Mouse (Mus musculus) hindbrain, embryonic 12.5 days (tissue): ENCODE measurements at regions not wholly inside any gene's neighbourhood (a gene's known extent, or its start where the extent isn't known, plus 50 kb on each side); places are given as distances from the start of the nearest gene placed in this dataset.

Experiments used
- ATAC-seq: fragments of 200-750 bp; cut with Nextera tagmentation; 2 replicates; pipeline ENCODE4 v1.8.0; 2017; ENCODE audit warnings: moderate TSS enrichment; ENCODE audit not compliant: low FRiP score
- H3K27ac ChIP-seq: fragments of 300-500 bp; sonication (generic); 2 replicates; pipeline ENCODE4 v1.5.1; 2016; ENCODE audit warnings: mild to moderate bottlenecking
- H3K27me3 ChIP-seq: fragments of 300-500 bp; sonication (generic); 2 replicates; pipeline ENCODE4 v1.6.1; 2016; ENCODE audit warnings: mild to moderate bottlenecking
- H3K36me3 ChIP-seq: fragments of 300-500 bp; sonication (generic); 2 replicates; pipeline ENCODE4 v1.6.1; 2016; ENCODE audit warnings: mild to moderate bottlenecking
- H3K4me1 ChIP-seq: fragments of 300-500 bp; sonication (generic); 2 replicates; pipeline ENCODE4 v1.6.1; 2016
- H3K4me2 ChIP-seq: fragments of 300-500 bp; sonication (generic); replicated peaks from 2 replicates; pipeline ENCODE4 v1.6.1; 2016; ENCODE audit warnings: mild to moderate bottlenecking
- H3K4me3 ChIP-seq: fragments of 300-500 bp; sonication (generic); 2 replicates; pipeline ENCODE4 v1.5.1; 2016; ENCODE audit warnings: mild to moderate bottlenecking
- H3K9ac ChIP-seq: fragments of 300-500 bp; sonication (generic); 2 replicates; pipeline ENCODE4 v1.6.1; 2016; ENCODE audit warnings: mild to moderate bottlenecking, moderate library complexity
- H3K9me3 ChIP-seq: fragments of 300-500 bp; sonication (generic); replicated peaks from 2 replicates; pipeline ENCODE4 v1.6.1; 2016; ENCODE audit warnings: mild to moderate bottlenecking
- WGBS: fragments of 180-500 bp; shearing (Covaris S2); methylation state at CpG from one replicate; pipeline ENCODE4 v1.1.7; 2016; 5-methylcytosine and 5-hydroxymethylcytosine counted together

DNA sequence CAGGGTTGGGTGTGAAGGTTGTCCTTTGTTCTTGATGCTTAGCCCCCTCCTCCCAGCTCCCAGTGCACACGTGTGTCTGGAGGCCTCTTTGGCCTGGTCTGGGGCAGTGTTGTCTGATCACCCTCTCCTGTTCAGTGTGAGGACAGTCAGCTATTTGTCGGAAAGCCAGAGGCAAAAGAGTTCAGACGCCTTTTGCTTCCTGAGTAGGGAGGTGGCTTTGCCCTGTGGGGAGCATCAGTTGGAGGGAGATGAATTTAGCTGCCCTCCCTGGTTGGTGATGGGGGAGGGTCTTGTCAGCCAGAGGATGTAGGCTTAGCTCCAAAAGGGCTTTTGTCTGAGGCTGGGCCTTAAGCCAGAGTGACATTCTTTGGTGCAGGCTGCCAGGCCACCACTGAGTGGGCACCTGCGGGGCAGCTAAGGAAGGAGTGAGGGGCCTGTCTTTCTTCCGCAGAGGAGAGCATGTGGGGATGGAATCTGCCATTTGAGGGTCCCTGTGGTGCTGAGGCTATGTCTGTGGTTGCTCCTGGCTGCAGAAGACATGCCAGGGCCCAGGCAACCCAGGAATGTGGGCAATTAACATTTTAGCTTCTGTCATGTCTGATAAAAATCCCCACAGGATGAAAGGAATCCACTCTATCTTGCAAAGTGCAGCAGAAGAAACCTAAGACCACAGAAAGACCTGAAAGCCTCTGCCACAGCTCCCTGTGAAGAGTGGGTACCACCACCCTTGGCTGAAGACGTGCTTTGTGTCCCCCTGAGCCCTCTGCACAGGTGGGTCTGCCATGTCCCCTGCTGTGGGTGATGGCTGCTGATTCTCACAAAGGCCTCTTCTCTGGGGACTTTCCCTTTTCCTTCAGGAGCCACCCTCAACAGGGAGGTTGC, 265.6 kb downstream of the Gm49356 start:
- H3K36me3 ChIP-seq = no peaks in the 10 kb centered on the region
- WGBS = 10% methylated on average over 6 of the region's 6 CpGs
- H3K4me2 ChIP-seq = no peak overlapping the region; the same call in 1 of the 2 replicates
- H3K4me3 ChIP-seq = no peak overlapping the region
- H3K9me3 ChIP-seq = no peaks in the 10 kb centered on the region
- peak; percentile 89 for ATAC-seq
- no peak overlapping the region for H3K9ac ChIP-seq
- H3K4me1 ChIP-seq = peaks cover 15% of the 10 kb centered on the region
- peak overlapping the region; percentile 62 for H3K27ac ChIP-seq
- 0 out of 2 replicates have a peak, but pooled peaks cover 3% of the 10 kb centered on the region for H3K27me3 ChIP-seq

DNA sequence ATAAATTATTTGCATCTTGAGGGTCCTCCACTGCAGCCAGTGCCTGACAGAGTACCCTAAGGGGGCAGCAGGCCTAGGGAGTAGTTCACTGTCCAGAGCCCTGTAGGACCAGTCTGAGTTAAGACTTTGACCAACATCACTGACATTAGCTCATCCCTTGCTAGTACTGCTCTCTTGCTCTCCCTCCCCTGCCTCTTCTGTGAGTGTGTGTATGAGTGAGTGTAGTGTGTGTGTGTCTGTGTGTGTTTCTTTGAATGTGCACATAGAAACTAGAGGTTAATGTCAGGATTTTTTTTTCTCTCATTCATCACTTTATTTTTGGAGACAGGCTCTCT, 266.2 kb downstream of the Gm49356 start:
- Histone ChIP-seq H3K4me3 (no peak overlapping the region), H3K27ac (peak overlapping the region; percentile 55; the same call in 1 of the 2 replicates), H3K27me3 (0 out of 2 replicates have a peak, but pooled peaks cover 3% of the 10 kb centered on the region), H3K36me3 (no peaks in the 10 kb centered on the region), H3K4me2 (no peak overlapping the region; the same call in 1 of the 2 replicates), H3K9me3 (no peaks in the 10 kb centered on the region), H3K4me1 (peaks cover 15% of the 10 kb centered on the region), H3K9ac (no peak overlapping the region)
- ATAC-seq = no peak

DNA sequence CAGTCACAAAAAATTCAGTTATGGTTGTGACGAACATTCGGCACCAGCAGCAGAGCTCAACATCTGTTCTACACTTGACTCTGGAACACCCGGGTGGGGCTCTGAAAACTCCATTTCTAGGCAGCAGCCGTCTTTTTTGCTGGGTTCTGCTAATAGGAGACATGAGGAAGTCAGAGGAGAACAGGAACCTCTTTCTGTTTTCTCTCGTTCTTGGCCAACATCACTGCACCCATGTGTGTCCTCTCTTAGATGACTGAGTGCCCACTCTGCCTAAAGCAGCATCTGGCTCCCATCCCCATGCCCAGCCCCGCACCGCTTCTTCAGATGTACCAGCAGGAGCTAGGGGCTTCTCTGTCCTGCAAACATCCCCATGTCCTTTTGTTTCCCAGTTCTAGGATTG, 267.2 kb downstream of the Gm49356 start:
- H3K9ac ChIP-seq = no peak overlapping the region
- H3K4me3 ChIP-seq = no peak overlapping the region
- no peak overlapping the region for H3K27ac ChIP-seq
- WGBS = 87% methylated on average over 7 of the region's 7 CpGs
- 0 out of 2 replicates have a peak, but pooled peaks cover 3% of the 10 kb centered on the region for H3K27me3 ChIP-seq
- H3K4me2 ChIP-seq = no peak overlapping the region
- no peaks in the 10 kb centered on the region for H3K9me3 ChIP-seq
- peaks cover 15% of the 10 kb centered on the region for H3K4me1 ChIP-seq
- ATAC-seq = no peak
- no peaks in the 10 kb centered on the region for H3K36me3 ChIP-seq

GRCm38 (mm10) chr15:59158760-59159159, 269.7 kb downstream of the Gm49356 start:
- Histone ChIP-seq H3K27me3 (0 out of 2 replicates have a peak, but pooled peaks cover 3% of the 10 kb centered on the region), H3K36me3 (no peaks in the 10 kb centered on the region), H3K9me3 (no peaks in the 10 kb centered on the region), H3K4me1 (peaks cover 15% of the 10 kb centered on the region), H3K4me2 (no peak overlapping the region), H3K4me3 (no peak overlapping the region), H3K9ac (no peak overlapping the region), H3K27ac (no peak overlapping the region)
- 96% methylated on average over 4 of the region's 4 CpGs for WGBS
- ATAC-seq = no peak

GRCm38 (mm10) chr15:59160931-59161920, 272.1 kb downstream of the Gm49356 start:
- H3K27me3 ChIP-seq = 0 out of 2 replicates have a peak, but pooled peaks cover 3% of the 10 kb centered on the region
- no peaks in the 10 kb centered on the region for H3K4me1 ChIP-seq
- no peak overlapping the region for H3K4me2 ChIP-seq
- no peak overlapping the region for H3K27ac ChIP-seq
- 95% methylated on average over 16 of the region's 17 CpGs for WGBS
- no peak for ATAC-seq
- H3K9ac ChIP-seq = no peak overlapping the region
- no peaks in the 10 kb centered on the region for H3K9me3 ChIP-seq
- no peaks in the 10 kb centered on the region for H3K36me3 ChIP-seq
- no peak overlapping the region for H3K4me3 ChIP-seq

DNA sequence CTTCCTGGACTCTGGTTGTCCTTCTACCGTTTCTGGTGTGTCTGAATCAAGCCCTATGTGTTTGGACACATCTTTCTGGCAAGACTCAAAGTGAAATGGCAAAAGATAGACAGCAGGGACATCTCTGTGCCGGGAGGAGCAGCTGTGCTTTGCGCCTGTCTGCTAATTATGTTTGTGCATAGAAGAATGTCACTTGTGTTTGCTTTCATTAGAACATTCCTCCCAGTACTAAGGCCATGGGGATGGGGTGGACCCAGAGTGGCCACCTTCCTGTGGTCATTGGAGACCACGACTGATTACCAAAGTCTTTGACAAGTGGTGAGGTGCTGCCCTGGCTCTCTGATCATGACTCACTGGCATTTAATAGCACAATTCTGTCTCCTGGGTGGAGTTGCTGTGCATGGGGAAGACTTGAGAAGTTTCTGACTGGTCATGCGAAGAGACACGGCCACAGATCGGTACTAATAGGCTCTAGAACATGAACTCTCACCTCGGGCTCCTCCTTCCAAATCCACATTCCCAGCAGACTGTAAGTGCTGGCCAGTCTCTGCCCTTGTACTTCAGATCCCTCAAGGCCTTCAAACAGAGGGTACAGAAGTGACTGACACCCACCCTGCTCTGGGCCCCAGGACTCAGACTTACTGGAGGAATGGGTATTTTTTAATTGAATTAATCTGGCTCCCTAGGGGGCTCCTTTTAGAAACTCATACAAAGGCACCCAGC, 279.0 kb downstream of the Gm49356 start:
- WGBS = 87% methylated on average over 8 of the region's 8 CpGs

DNA sequence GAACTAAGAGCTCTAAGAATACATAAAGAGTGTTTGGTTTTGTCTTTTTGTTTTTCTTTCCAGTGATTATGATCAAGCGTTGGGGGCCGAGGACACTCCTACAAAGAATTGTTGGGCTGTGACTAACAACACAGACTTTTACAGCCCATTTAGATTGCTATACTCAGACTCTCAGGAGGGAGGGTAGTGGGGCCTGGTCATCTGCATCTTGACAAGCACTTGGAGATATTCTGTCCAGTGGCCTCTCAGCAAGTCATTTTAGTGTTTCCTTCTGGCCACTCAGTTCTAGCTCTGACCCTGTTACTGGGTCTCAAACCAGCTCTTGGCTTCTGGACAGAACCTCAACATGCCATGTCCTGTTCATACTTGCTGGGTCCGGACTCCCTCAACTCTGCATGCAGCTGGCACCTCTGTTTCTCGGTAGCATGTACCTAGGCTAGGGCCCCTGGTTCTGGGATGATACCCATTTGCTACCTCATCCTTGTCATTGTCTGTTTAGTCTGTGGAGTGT, 279.6 kb downstream of the Gm49356 start:
- Histone ChIP-seq H3K27ac (no peak overlapping the region), H3K4me3 (no peak overlapping the region), H3K4me2 (no peak overlapping the region), H3K9ac (no peak overlapping the region), H3K36me3 (no peaks in the 10 kb centered on the region), H3K9me3 (0 out of 2 replicates have a peak, but pooled peaks cover 3% of the 10 kb centered on the region), H3K4me1 (peaks cover 10% of the 10 kb centered on the region), H3K27me3 (no peaks in the 10 kb centered on the region)
- WGBS = 74% methylated on average over 4 of the region's 4 CpGs
- ATAC-seq = no peak

More for the DNA sequence above, 279.0 kb downstream of the Gm49356 start:
- no peak for ATAC-seq
- no peak overlapping the region for H3K4me3 ChIP-seq
- H3K9me3 ChIP-seq = 0 out of 2 replicates have a peak, but pooled peaks cover 3% of the 10 kb centered on the region
- H3K36me3 ChIP-seq = no peaks in the 10 kb centered on the region
- H3K4me1 ChIP-seq = peaks cover 6% of the 10 kb centered on the region; the same call in 1 of the 2 replicates
- H3K4me2 ChIP-seq = no peak overlapping the region
- no peak overlapping the region for H3K27ac ChIP-seq
- H3K9ac ChIP-seq = no peak overlapping the region
- no peaks in the 10 kb centered on the region for H3K27me3 ChIP-seq

- H3K9ac ChIP-seq = no peak overlapping the region
- H3K4me1 ChIP-seq = peaks cover 16% of the 10 kb centered on the region
- WGBS = 94% methylated on average over 12 of the region's 12 CpGs
- ATAC-seq = no peak
- no peaks in the 10 kb centered on the region for H3K36me3 ChIP-seq
- H3K9me3 ChIP-seq = 0 out of 2 replicates have a peak, but pooled peaks cover 3% of the 10 kb centered on the region
- H3K27me3 ChIP-seq = no peaks in the 10 kb centered on the region
- H3K27ac ChIP-seq = no peak overlapping the region
- H3K4me3 ChIP-seq = no peak overlapping the region
- H3K4me2 ChIP-seq = no peak overlapping the region
Measured at GRCm38 (mm10) chr15:59169237-59169797, 280.2 kb downstream of the Gm49356 start.

GRCm38 (mm10) chr15:59169831-59170230, 280.7 kb downstream of the Gm49356 start:
- Histone ChIP-seq H3K4me2 (no peak overlapping the region), H3K4me3 (no peak overlapping the region)
- no peak for ATAC-seq

DNA sequence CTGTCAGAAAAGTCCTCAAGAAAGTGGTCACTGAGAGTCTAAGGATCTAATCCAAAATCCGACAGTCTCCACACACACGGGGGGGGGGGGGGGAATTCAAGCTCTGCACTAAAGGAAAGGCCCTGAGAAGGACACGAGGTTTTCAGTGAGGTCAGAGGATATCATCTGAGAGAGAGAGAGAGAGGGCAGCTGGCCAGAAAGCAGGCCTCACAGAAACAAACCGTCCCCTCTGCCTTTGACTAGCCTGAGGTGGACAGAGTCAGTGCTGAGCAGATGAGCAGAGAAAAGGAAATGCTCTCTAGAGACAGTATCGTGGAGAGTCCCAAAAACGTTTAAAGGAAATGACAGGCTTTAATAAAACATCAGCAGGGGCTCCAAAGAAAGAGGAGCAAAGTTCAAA, 282.0 kb downstream of the Gm49356 start:
- Histone ChIP-seq H3K27me3 (no peaks in the 10 kb centered on the region), H3K4me2 (no peak overlapping the region), H3K27ac (no peak overlapping the region), H3K4me1 (peaks cover 25% of the 10 kb centered on the region), H3K36me3 (no peaks in the 10 kb centered on the region), H3K9me3 (0 out of 2 replicates have a peak, but pooled peaks cover 3% of the 10 kb centered on the region), H3K9ac (no peak overlapping the region), H3K4me3 (no peak overlapping the region)
- WGBS = 26% methylated on average over 6 of the region's 6 CpGs
- no peak for ATAC-seq

More at GRCm38 (mm10) chr15:59169831-59170230, 280.7 kb downstream of the Gm49356 start:
- Histone ChIP-seq H3K9ac (no peak overlapping the region), H3K9me3 (0 out of 2 replicates have a peak, but pooled peaks cover 3% of the 10 kb centered on the region), H3K4me1 (peaks cover 21% of the 10 kb centered on the region), H3K27me3 (no peaks in the 10 kb centered on the region), H3K27ac (no peak overlapping the region), H3K36me3 (no peaks in the 10 kb centered on the region)
- WGBS = 92% methylated on average over 3 of the region's 3 CpGs
